Mouse (Mus musculus): ENCODE results near the gene Gm3696.
"Not testable (repeated sequence)": the region's sequence is repeated elsewhere in the genome, so short reads cannot be mapped to it uniquely, and the experiment has no call there.

Gene Gm3696

DNA sequence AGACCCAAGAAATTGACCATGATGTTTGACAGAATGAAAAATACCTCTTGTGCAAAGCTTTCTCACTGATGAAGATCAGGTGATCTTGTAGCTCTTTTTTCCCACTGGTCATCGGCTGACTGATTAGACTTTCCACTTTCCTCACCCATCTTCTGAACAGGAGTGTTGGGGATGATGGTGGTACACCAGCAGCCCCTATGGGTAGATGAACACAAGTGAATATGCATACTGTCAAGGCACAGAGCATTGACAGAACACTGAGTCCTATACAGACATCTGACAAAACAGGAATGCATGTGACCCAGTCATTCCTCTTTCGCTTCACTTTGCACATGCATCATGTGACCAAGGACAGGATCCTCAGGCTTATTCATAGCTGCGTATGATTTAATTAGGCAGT is at the start of gene Gm3696:
TSS of gene Gm3696 (minus strand) at position 101 of the 400 bp plus-strand sequence.
- DNase-seq (ENCODE audit: extremely low spot score, low read depth, low spot score) = not testable (repeated sequence)

DNA sequence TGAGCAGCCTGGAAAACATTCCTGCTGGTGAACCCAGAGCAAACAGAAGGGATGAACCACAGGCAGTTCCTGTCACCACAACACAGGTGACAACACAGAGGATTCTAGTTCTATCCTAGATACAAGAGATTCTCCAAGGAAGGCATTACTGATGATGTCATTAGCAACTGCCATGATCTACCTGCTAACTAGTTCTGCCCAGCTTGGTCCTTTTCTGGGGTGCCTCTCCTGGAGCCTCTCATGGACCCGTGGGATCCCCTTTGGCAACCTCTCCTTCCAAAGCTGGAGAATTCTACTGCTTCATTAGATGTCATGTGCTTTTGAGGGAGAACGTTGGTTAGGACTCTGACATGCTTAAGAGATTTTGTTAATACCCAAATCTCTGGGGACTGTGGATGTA is 24.9 kb upstream of the Gm3696 start, which contains the start of gene Gm6676:
TSS of gene Gm6676 (minus strand) at position 101 of the 400 bp plus-strand sequence.
- not testable (repeated sequence) for DNase-seq (ENCODE audit: extremely low spot score, low read depth, low spot score)

- DNase-seq (ENCODE audit: extremely low spot score, low read depth, low spot score) = not testable (repeated sequence)
These were observed 4.8 kb upstream of the Gm3696 start for GRCm38 (mm10) chr14:7105124-7105802.

DNA sequence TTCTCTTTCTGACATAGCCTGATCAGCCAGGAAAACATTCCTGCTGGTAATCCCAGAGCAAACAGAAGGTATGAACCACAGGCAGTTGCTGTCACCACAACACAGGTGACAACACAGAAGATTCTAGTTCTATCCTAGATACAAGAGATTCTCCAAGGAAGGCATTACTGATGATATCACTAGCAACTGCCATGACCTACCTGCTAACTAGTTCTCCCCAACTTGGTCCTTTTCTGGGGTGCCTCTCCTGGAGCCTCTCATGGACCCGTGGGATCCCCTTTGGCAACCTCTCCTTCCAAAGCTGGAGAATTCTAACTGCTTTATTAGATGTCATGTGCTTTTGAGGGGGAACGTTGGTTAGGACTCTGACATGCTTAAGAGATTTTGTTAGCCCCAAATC is 55.6 kb downstream of the Gm3696 start, which contains the start of gene Gm3685:
TSS of gene Gm3685 (minus strand) at position 101 of the 400 bp plus-strand sequence.
- DNase-seq (ENCODE audit: extremely low spot score, low read depth, low spot score) = not testable (repeated sequence)
